Mouse (Mus musculus): ENCODE results near the gene Klra4.

- TF ChIP-seq POLR2A (IDR thresholded peaks at IDR 0.05; ENCODE audit: borderline replicate concordance, extremely low read depth, low read depth, low read length) = no peak
- no peak for TF ChIP-seq CTCF (IDR thresholded peaks at IDR 0.05; ENCODE audit: insufficient read depth, low read length)
Observed at GRCm38 (mm10) chr6:130026854-130027253, 40.2 kb downstream of the Klra4 start, which contains the start of gene Klra6.
